Mouse (Mus musculus): ENCODE data around the gene Abcc3. TPM values are rescaled to one million over a fixed set of nuclear protein-coding genes. Genes with fewer than 3 reads are reported as not detected.

Abcc3 gene
- polyA plus RNA-seq, 1 experiment from 2014 or later, result 0.49 TPM

- H3K9me3 ChIP-seq, result no peaks in the 10 kb centered on the region
- no peak overlapping the region for H3K9ac ChIP-seq
- H3K4me2 ChIP-seq, result no peak overlapping the region
- peaks cover 54% of the 10 kb centered on the region for H3K4me1 ChIP-seq
- no peak for ATAC-seq (ENCODE audit: low FRiP score)
- no peak overlapping the region for H3K4me3 ChIP-seq (replicated peaks)
- H3K27ac ChIP-seq, result no peak overlapping the region
- H3K27me3 ChIP-seq, result no peaks in the 10 kb centered on the region
- 81% methylated on average over 1 of the region's 1 CpGs for WGBS
- H3K36me3 ChIP-seq (replicated peaks), result peaks cover 6% of the 10 kb centered on the region; the same call in 1 of the 2 replicates
Observed at GRCm38 (mm10) chr11:94317014-94317413, 75.8 kb downstream of the Abcc3 start.

- ATAC-seq (ENCODE audit: low FRiP score), result no peak
- H3K4me1 ChIP-seq, result peaks cover 54% of the 10 kb centered on the region
- peaks cover 6% of the 10 kb centered on the region; the same call in 1 of the 2 replicates for H3K36me3 ChIP-seq (replicated peaks)
- H3K9me3 ChIP-seq, result no peaks in the 10 kb centered on the region
- H3K4me2 ChIP-seq, result no peak overlapping the region
- 89% methylated on average over 2 of the region's 2 CpGs for WGBS
- H3K27me3 ChIP-seq, result no peaks in the 10 kb centered on the region
- no peak overlapping the region for H3K4me3 ChIP-seq (replicated peaks)
- H3K27ac ChIP-seq, result no peak overlapping the region
- no peak overlapping the region for H3K9ac ChIP-seq
Observed at GRCm38 (mm10) chr11:94316528-94316927, 76.3 kb downstream of the Abcc3 start.

GRCm38 (mm10) chr11:94315308-94315707, 77.5 kb downstream of the Abcc3 start:
- H3K27me3 ChIP-seq, result no peaks in the 10 kb centered on the region
- 90% methylated on average over 1 of the region's 1 CpGs for WGBS
- no peaks in the 10 kb centered on the region for H3K9me3 ChIP-seq
- H3K36me3 ChIP-seq (replicated peaks), result peaks cover 9% of the 10 kb centered on the region; the same call in 1 of the 2 replicates
- peaks cover 51% of the 10 kb centered on the region for H3K4me1 ChIP-seq
- no peak overlapping the region for H3K9ac ChIP-seq
- no peak overlapping the region for H3K27ac ChIP-seq
- H3K4me3 ChIP-seq (replicated peaks), result no peak overlapping the region
- no peak overlapping the region for H3K4me2 ChIP-seq
- ATAC-seq (ENCODE audit: low FRiP score), result no peak

GRCm38 (mm10) chr11:94314098-94314652, 78.6 kb downstream of the Abcc3 start:
- H3K36me3 ChIP-seq (replicated peaks), result peaks cover 6% of the 10 kb centered on the region; the same call in 1 of the 2 replicates
- no peaks in the 10 kb centered on the region for H3K9me3 ChIP-seq
- H3K4me3 ChIP-seq (replicated peaks), result no peak overlapping the region
- no peak overlapping the region for H3K27ac ChIP-seq
- no peak overlapping the region for H3K4me2 ChIP-seq
- H3K4me1 ChIP-seq, result peaks cover 41% of the 10 kb centered on the region
- H3K9ac ChIP-seq, result no peak overlapping the region
- 84% methylated on average over 2 of the region's 2 CpGs for WGBS
- H3K27me3 ChIP-seq, result no peaks in the 10 kb centered on the region
- ATAC-seq (ENCODE audit: low FRiP score), result no peak

- Histone ChIP-seq H3K36me3 (replicated peaks) (peaks cover 14% of the 10 kb centered on the region), H3K4me2 (no peak overlapping the region), H3K9ac (no peak overlapping the region), H3K4me3 (replicated peaks) (no peak overlapping the region), H3K9me3 (no peaks in the 10 kb centered on the region), H3K27ac (no peak overlapping the region), H3K27me3 (no peaks in the 10 kb centered on the region), H3K4me1 (peaks cover 33% of the 10 kb centered on the region)
- no peak for ATAC-seq (ENCODE audit: low FRiP score)
- WGBS, result 70% methylated on average over 1 of the region's 1 CpGs
Observed at GRCm38 (mm10) chr11:94312733-94313132, 80.1 kb downstream of the Abcc3 start.

- Histone ChIP-seq H3K36me3 (replicated peaks) (peaks cover 89% of the 10 kb centered on the region), H3K9ac (no peak overlapping the region), H3K4me1 (no peaks in the 10 kb centered on the region), H3K27ac (0 out of 2 replicates have a peak overlapping the region, but pooled peaks have one; percentile 6), H3K4me2 (no peak overlapping the region), H3K4me3 (replicated peaks) (no peak overlapping the region), H3K9me3 (no peaks in the 10 kb centered on the region), H3K27me3 (no peaks in the 10 kb centered on the region)
- ATAC-seq (ENCODE audit: low FRiP score), result no peak
- 69% methylated on average over 9 of the region's 9 CpGs for WGBS
Observed at GRCm38 (mm10) chr11:94294996-94295845, 97.6 kb downstream of the Abcc3 start.

Other genes with a start within 250 kb of the Abcc3 start
- gene Tob1, start 181.5 kb downstream of the Abcc3 start, polyA plus RNA-seq (2016; fragmentation: Nextera tagmentation; extraction: Ambion mirVana), result 42.6 and 43.1 TPM in 2 replicates
- 4.4 and 5.1 TPM in 2 replicates for gene Wfikkn2, start 147.0 kb downstream of the Abcc3 start, polyA plus RNA-seq (2016; fragmentation: Nextera tagmentation; extraction: Ambion mirVana)
- 0.27 TPM in 1 of 2 replicates, not detected in the other for gene Gm21885, start 111.1 kb downstream of the Abcc3 start, polyA plus RNA-seq (2016; fragmentation: Nextera tagmentation; extraction: Ambion mirVana)
- gene Luc7l3, start 71.0 kb downstream of the Abcc3 start, polyA plus RNA-seq (2016; fragmentation: Nextera tagmentation; extraction: Ambion mirVana), result 174 and 179 TPM in 2 replicates
- gene Ankrd40, start 65.0 kb downstream of the Abcc3 start, polyA plus RNA-seq (2016; fragmentation: Nextera tagmentation; extraction: Ambion mirVana), result 12.6 and 20.9 TPM in 2 replicates
- 9.6 and 12.1 TPM in 2 replicates for gene Cacna1g, start 81.2 kb upstream of the Abcc3 start, polyA plus RNA-seq (2016; fragmentation: Nextera tagmentation; extraction: Ambion mirVana)
- gene Spata20, start 93.2 kb upstream of the Abcc3 start, polyA plus RNA-seq (2016; fragmentation: Nextera tagmentation; extraction: Ambion mirVana), result 0.19 and 0.26 TPM in 2 replicates
- 0.52 and 0.97 TPM in 2 replicates for gene Epn3, start 107.0 kb upstream of the Abcc3 start, polyA plus RNA-seq (2016; fragmentation: Nextera tagmentation; extraction: Ambion mirVana)
- gene Mycbpap, start 128.7 kb upstream of the Abcc3 start, polyA plus RNA-seq (2016; fragmentation: Nextera tagmentation; extraction: Ambion mirVana), result 3.7 and 3.8 TPM in 2 replicates
- 2.8 and 3.0 TPM in 2 replicates for gene Rsad1, start 156.3 kb upstream of the Abcc3 start, polyA plus RNA-seq (2016; fragmentation: Nextera tagmentation; extraction: Ambion mirVana)
- gene Chad, start 172.1 kb upstream of the Abcc3 start, polyA plus RNA-seq (2016; fragmentation: Nextera tagmentation; extraction: Ambion mirVana), result 0.69 TPM in 1 of 2 replicates, not detected in the other
- 3.5 and 4.0 TPM in 2 replicates for gene Acsf2, start 208.9 kb upstream of the Abcc3 start, polyA plus RNA-seq (2016; fragmentation: Nextera tagmentation; extraction: Ambion mirVana)
- 218 and 229 TPM in 2 replicates for gene Lrrc59, start 236.8 kb upstream of the Abcc3 start, polyA plus RNA-seq (2016; fragmentation: Nextera tagmentation; extraction: Ambion mirVana)